Mouse (Mus musculus): ENCODE measurements around the gene Lgr4. TPM values are rescaled to one million over a fixed set of nuclear protein-coding genes. Genes with fewer than 3 reads are reported as not detected.

Lgr4 gene
- total and polyA plus RNA-seq, 3 experiments: 4.3 to 4.5 TPM; not detected in 1

DNA sequence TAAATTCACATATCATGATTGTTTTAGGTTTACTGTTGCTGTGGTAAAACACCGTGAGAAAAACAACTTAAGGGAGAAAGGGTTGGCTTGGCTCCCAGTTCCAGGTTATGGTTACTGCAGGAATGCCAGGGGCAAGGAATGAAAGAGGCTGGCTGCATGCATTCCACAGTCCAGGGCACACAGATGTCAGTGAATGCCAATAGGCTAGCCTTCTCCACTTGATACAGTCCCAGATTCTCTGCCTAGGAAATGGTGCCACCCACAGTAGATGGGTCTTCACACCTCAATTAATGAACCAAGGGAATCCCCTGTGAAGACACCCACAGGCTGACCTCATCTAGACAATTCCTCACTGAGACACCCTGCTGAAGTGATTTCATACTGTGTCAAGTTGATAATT lies 87.2 kb downstream of the Lgr4 start:
- TF ChIP-seq TAL1 (IDR thresholded peaks at IDR 0.05; ENCODE audit: low read length) (no peak), NRF1 (IDR thresholded peaks at IDR 0.05; ENCODE audit: insufficient read depth, low read depth, low read length, poor library complexity, severe bottlenecking) (no peak), RCOR1 (IDR thresholded peaks at IDR 0.05; ENCODE audit: low read depth, low read length) (no peak), JUND (IDR thresholded peaks at IDR 0.05; ENCODE audit: low read depth, low read length) (no peak), MAFK (IDR thresholded peaks at IDR 0.05; ENCODE audit: borderline replicate concordance, low read depth, low read length) (no peak), ZKSCAN1 (IDR thresholded peaks at IDR 0.05; ENCODE audit: low read depth, low read length) (no peak), KAT2A (conservative IDR thresholded peaks at IDR 0.05; ENCODE audit: low read depth, low read length) (no peak), UBTF (IDR thresholded peaks at IDR 0.05; ENCODE audit: borderline replicate concordance, insufficient read depth, low read depth, low read length) (no peak), GABPA (IDR thresholded peaks at IDR 0.05; ENCODE audit: low read depth, low read length) (no peak), CHD2 (IDR thresholded peaks at IDR 0.05; ENCODE audit: low read length) (no peak), TCF12 (IDR thresholded peaks at IDR 0.05; ENCODE audit: low read depth, low read length) (no peak), MYB (IDR thresholded peaks at IDR 0.05; ENCODE audit: low read depth, low read length) (no peak), USF2 (IDR thresholded peaks at IDR 0.05; ENCODE audit: borderline replicate concordance in 1 of 2, insufficient read depth in 1 of 2, low read depth in 1 of 2, low read length in 2 of 2) (no peak), RAD21 (IDR thresholded peaks at IDR 0.05; ENCODE audit: low read depth, low read length) (no peak), CTCF (IDR thresholded peaks at IDR 0.05 in 2 of 3, conservative IDR thresholded peaks at IDR 0.05 in 1 of 3; ENCODE audit: control insufficient read depth in 1 of 3, insufficient read depth in 1 of 3, low read depth in 2 of 3, low read length in 3 of 3, poor library complexity in 1 of 3, severe bottlenecking in 1 of 3) (no peak)
- H3K36me3 ChIP-seq (ENCODE audit: control insufficient read depth in 1 of 2, insufficient read depth in 2 of 2, low read length in 2 of 2): peaks cover 0 to 31% of the 10 kb centered on the region in 2 experiments; a peak in 2 of 4 replicates
- no peak overlapping the region for H3K27ac ChIP-seq (ENCODE audit: control insufficient read depth, low read depth, low read length)
- H3K4me3 ChIP-seq (ENCODE audit: control insufficient read depth in 1 of 2, insufficient read depth in 1 of 2, low read depth in 2 of 2, low read length in 2 of 2): no peak overlapping the region
- DNase-seq (ENCODE audit: low read depth, low spot score): no peak
- H3K27me3 ChIP-seq (ENCODE audit: control insufficient read depth in 1 of 2, insufficient read depth in 2 of 2, low read length in 2 of 2): no peaks in the 10 kb centered on the region
- peaks cover 12 to 16% of the 10 kb centered on the region in 2 experiments for H3K4me1 ChIP-seq (ENCODE audit: control insufficient read depth in 1 of 2, insufficient read depth in 2 of 2, low read length in 2 of 2)
- no peak overlapping the region for H3K9ac ChIP-seq (ENCODE audit: control insufficient read depth, low read depth, low read length, poor library complexity, severe bottlenecking)
- no peaks in the 10 kb centered on the region for H3K79me2 ChIP-seq (ENCODE audit: control insufficient read depth, insufficient read depth, low read length, poor library complexity)
- H3K9me3 ChIP-seq (replicated peaks; ENCODE audit: insufficient read depth, low read length): no peaks in the 10 kb centered on the region

DNA sequence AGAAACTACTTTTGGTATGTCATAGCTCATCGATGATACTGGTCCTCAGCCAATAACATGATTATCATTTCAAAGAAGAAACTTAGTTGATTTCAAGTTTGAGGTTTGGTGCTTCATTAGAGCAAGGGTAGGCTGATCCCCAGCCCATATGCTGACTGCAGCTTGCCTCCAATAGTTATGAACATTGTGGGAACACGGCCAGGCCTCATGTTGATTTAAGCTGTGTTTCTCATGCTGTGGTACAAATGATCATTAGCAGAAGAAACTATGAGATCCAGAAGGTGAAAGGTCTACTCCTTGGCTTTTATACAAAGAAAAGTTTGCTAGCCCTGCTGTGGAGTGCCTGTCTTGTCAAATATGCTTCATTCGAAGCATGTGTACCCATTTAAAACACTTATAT lies 87.7 kb downstream of the Lgr4 start:
- Histone ChIP-seq H3K36me3 (ENCODE audit: control insufficient read depth in 1 of 2, insufficient read depth in 2 of 2, low read length in 2 of 2) (peaks cover 0 to 33% of the 10 kb centered on the region in 2 experiments; a peak in 2 of 4 replicates), H3K9ac (ENCODE audit: control insufficient read depth, low read depth, low read length, poor library complexity, severe bottlenecking) (no peak overlapping the region), H3K4me3 (ENCODE audit: control insufficient read depth in 1 of 2, insufficient read depth in 1 of 2, low read depth in 2 of 2, low read length in 2 of 2) (no peak overlapping the region), H3K27me3 (ENCODE audit: control insufficient read depth in 1 of 2, insufficient read depth in 2 of 2, low read length in 2 of 2) (no peaks in the 10 kb centered on the region), H3K79me2 (ENCODE audit: control insufficient read depth, insufficient read depth, low read length, poor library complexity) (no peaks in the 10 kb centered on the region), H3K27ac (ENCODE audit: control insufficient read depth, low read depth, low read length) (no peak overlapping the region), H3K4me1 (ENCODE audit: control insufficient read depth in 1 of 2, insufficient read depth in 2 of 2, low read length in 2 of 2) (peaks cover 12 to 18% of the 10 kb centered on the region in 2 experiments), H3K9me3 (replicated peaks; ENCODE audit: insufficient read depth, low read length) (no peaks in the 10 kb centered on the region)
- TF ChIP-seq POLR2A (IDR thresholded peaks at IDR 0.05; ENCODE audit: control insufficient read depth in 1 of 2, insufficient read depth in 1 of 2, low read depth in 1 of 2, low read length in 2 of 2, poor library complexity in 1 of 2) (no peak), MEF2A (IDR thresholded peaks at IDR 0.05; ENCODE audit: extremely low read depth, insufficient replicate concordance, low read depth, low read length, poor library complexity, severe bottlenecking) (no peak), SMC3 (IDR thresholded peaks at IDR 0.05; ENCODE audit: low read depth, low read length) (no peak), MAZ (IDR thresholded peaks at IDR 0.05; ENCODE audit: low read depth, low read length) (no peak)
- no peak for DNase-seq (ENCODE audit: low read depth, low spot score)

All from MEL (cell line).